ENCODE assay signal across 11 mouse cellular contexts in genomic region chr13:53230446-53231161, GRCm38 (mm10). TPM values are rescaled to one million over a fixed set of nuclear protein-coding genes. Genes with fewer than 3 reads are reported as not detected.
DNase-seq lines count a peak whose midpoint lies in the region; ATAC-seq lines count a peak whose summit lies in the region.
"Had no signal": no experiment of that assay in that cellular context is flagged by ENCODE, and none has a peak within 500 bp of the region (broad histone marks: within the 10 kb centered on the region; RNA-seq: fewer than 3 reads in every experiment).

No protein-coding gene starts in this region.

- DNase-seq in forebrain, embryonic 11.5 days (ENCODE audit: low spot score) = peak; percentile 70
- DNase-seq in ovary, postnatal 36 days (ENCODE audit: low spot score) = peak; percentile 24
- DNase-seq in ovary, postnatal 10 days (ENCODE audit: low spot score) = no peak
- no peak for DNase-seq in B cell, adult 2 months
- no peak for DNase-seq in retina, embryonic 14.5 days (ENCODE audit: low spot score)
- no peak for DNase-seq in cerebellum, adult 11 months
- DNase-seq: kidney, adult 18-20 months had no signal

- H3K27me3 ChIP-seq in forebrain, embryonic 11.5 days (ENCODE audit: control insufficient read depth, insufficient read depth, low read length) = no peaks in the 10 kb centered on the region
- no peaks in the 10 kb centered on the region for H3K27me3 ChIP-seq in forebrain, embryonic 16.5 days (replicated peaks; ENCODE audit: control insufficient read depth, insufficient read depth, low read length)
- no peaks in the 10 kb centered on the region for H3K27me3 ChIP-seq in heart, embryonic 14.5 days (ENCODE audit: control insufficient read depth, insufficient read depth, low read length)
- H3K27me3 ChIP-seq: CH12.LX had no signal

- no peak for ATAC-seq in forebrain, embryonic 11.5 days (replicated peaks; ENCODE audit: low FRiP score)
- ATAC-seq in forebrain, embryonic 16.5 days = no peak
- no peak for ATAC-seq in heart, embryonic 14.5 days (ENCODE audit: insufficient number of reproducible peaks, insufficient read depth, low FRiP score, low read depth)

- no peaks in the 10 kb centered on the region; the same call in 1 of the 2 replicates for H3K9me3 ChIP-seq in forebrain, embryonic 11.5 days (ENCODE audit: control insufficient read depth, low read length)
- H3K9me3 ChIP-seq in forebrain, embryonic 16.5 days (ENCODE audit: control insufficient read depth, low read length) = no peaks in the 10 kb centered on the region
- no peaks in the 10 kb centered on the region for H3K9me3 ChIP-seq in heart, embryonic 14.5 days (ENCODE audit: control insufficient read depth, low read length)
- H3K9me3 ChIP-seq: liver, embryonic 15.5 days had no signal

- no peak overlapping the region for H3K4me3 ChIP-seq in forebrain, embryonic 11.5 days (ENCODE audit: low read depth, low read length)
- no peak overlapping the region for H3K4me3 ChIP-seq in forebrain, embryonic 16.5 days (replicated peaks; ENCODE audit: low read length)
- H3K4me3 ChIP-seq in heart, embryonic 14.5 days (ENCODE audit: control insufficient read depth in 1 of 2, insufficient read depth in 1 of 2, low read depth in 1 of 2, low read length in 2 of 2) = no peak overlapping the region
- H3K4me3 ChIP-seq: liver, embryonic 15.5 days had no signal

- H3K36me3 ChIP-seq in forebrain, embryonic 11.5 days (ENCODE audit: control insufficient read depth, insufficient read depth, low read length) = no peaks in the 10 kb centered on the region
- no peaks in the 10 kb centered on the region for H3K36me3 ChIP-seq in forebrain, embryonic 16.5 days (ENCODE audit: control insufficient read depth, insufficient read depth)
- H3K36me3 ChIP-seq in heart, embryonic 14.5 days (ENCODE audit: control insufficient read depth, insufficient read depth, low read length) = no peaks in the 10 kb centered on the region
- H3K36me3 ChIP-seq: liver, embryonic 15.5 days had no signal

- peaks cover 34% of the 10 kb centered on the region for H3K4me1 ChIP-seq in forebrain, embryonic 11.5 days (replicated peaks; ENCODE audit: control insufficient read depth, insufficient read depth, low read length)
- peaks cover 31% of the 10 kb centered on the region for H3K4me1 ChIP-seq in forebrain, embryonic 16.5 days (replicated peaks; ENCODE audit: control insufficient read depth, insufficient read depth, low read length)
- peaks cover 38 to 73% of the 10 kb centered on the region in 2 experiments for H3K4me1 ChIP-seq in heart, embryonic 14.5 days (ENCODE audit: control insufficient read depth in 2 of 2, insufficient read depth in 2 of 2, low read length in 2 of 2)
- H3K4me1 ChIP-seq: liver, embryonic 15.5 days had no signal

- H3K9ac ChIP-seq in forebrain, embryonic 11.5 days (ENCODE audit: low read length) = no peak overlapping the region
- no peak overlapping the region for H3K9ac ChIP-seq in forebrain, embryonic 16.5 days (replicated peaks; ENCODE audit: low read depth, low read length)
- H3K9ac ChIP-seq in heart, embryonic 14.5 days (ENCODE audit: low read length) = peak overlapping the region; percentile 40; the same call in 1 of the 2 replicates
- H3K9ac ChIP-seq: liver, embryonic 15.5 days had no signal

- WGBS in forebrain, embryonic 11.5 days = 64% methylated on average over 18 of the region's 18 CpGs
- WGBS in forebrain, embryonic 16.5 days = 51% methylated on average over 18 of the region's 18 CpGs
- 52% methylated on average over 18 of the region's 18 CpGs for WGBS in heart, embryonic 14.5 days

- H3K27ac ChIP-seq in forebrain, embryonic 11.5 days (ENCODE audit: low read depth, low read length) = no peak overlapping the region
- H3K27ac ChIP-seq in forebrain, embryonic 16.5 days (ENCODE audit: low read length) = no peak overlapping the region
- H3K27ac ChIP-seq in heart, embryonic 14.5 days (replicated peaks in 1 of 2; ENCODE audit: control insufficient read depth in 1 of 2, insufficient read depth in 1 of 2, low read depth in 2 of 2, low read length in 2 of 2) = no peak overlapping the region
- H3K27ac ChIP-seq: liver, embryonic 15.5 days had no signal

- no peak overlapping the region for H3K4me2 ChIP-seq in forebrain, embryonic 11.5 days (ENCODE audit: low read depth, low read length, severe bottlenecking)
- no peak overlapping the region for H3K4me2 ChIP-seq in forebrain, embryonic 16.5 days (ENCODE audit: low read length)
- no peak overlapping the region for H3K4me2 ChIP-seq in heart, embryonic 14.5 days (ENCODE audit: low read length)
- H3K4me2 ChIP-seq: liver, embryonic 15.5 days had no signal

RNA-seq across cellular contexts. Expression of gene Ror2, which starts 55.3 kb away (rescaled TPM):
- 13.1 and 16.4 TPM in 2 replicates for polyA plus RNA-seq in forebrain, embryonic 11.5 days (2014; fragmentation: Nextera tagmentation; extraction: Ambion mirVana)
- 3.0 and 3.6 TPM in 2 replicates for polyA plus RNA-seq in forebrain, embryonic 16.5 days (2015; fragmentation: Nextera tagmentation; extraction: Ambion mirVana)
- 11.5 and 13.2 TPM in 2 replicates for polyA plus RNA-seq in heart, embryonic 14.5 days (2014; fragmentation: Nextera tagmentation; extraction: Ambion mirVana)

Comparison
In these comparisons a context has a peak if more than half of its experiments do, and no peak if none do; other contexts are left out.
1. DNase-seq: peak in forebrain, embryonic 11.5 days (single experiment) and ovary, postnatal 36 days (single experiment); none in ovary, postnatal 10 days (single experiment), B cell, adult 2 months (0 of 2), retina, embryonic 14.5 days (single experiment) and cerebellum, adult 11 months (single experiment).